Mouse (Mus musculus) hindbrain, embryonic 11.5 days (tissue): Measurements from ENCODE around the gene Lrrc10b. TPM values are rescaled to one million over a fixed set of nuclear protein-coding genes. Genes with fewer than 3 reads are reported as not detected.

Experiments
- polyA plus RNA-seq: library from polyadenylated mRNA; unstranded; fragments of >200 nt; fragmentation: Nextera tagmentation; extraction: Ambion mirVana; gene quantifications from 2 replicates; pipeline ENCODE4 v1.2.1, GENCODE M21; 2014

Lrrc10b gene
- polyA plus RNA-seq, 1 experiment from 2014 or later = 0.69 TPM

Other genes with a start within 250 kb of the Lrrc10b start
- gene Myrf, start 216.7 kb downstream of the Lrrc10b start, polyA plus RNA-seq = 1.3 and 1.6 TPM in 2 replicates
- gene Dagla, start 152.6 kb downstream of the Lrrc10b start, polyA plus RNA-seq = 1.5 and 1.8 TPM in 2 replicates
- gene Syt7, start 68.4 kb downstream of the Lrrc10b start, polyA plus RNA-seq = 2.1 and 2.4 TPM in 2 replicates
- gene Ppp1r32, start 25.5 kb upstream of the Lrrc10b start, polyA plus RNA-seq = 1.7 TPM in 2 replicates
- gene Cpsf7, start 67.8 kb upstream of the Lrrc10b start, polyA plus RNA-seq = 60.9 and 65.4 TPM in 2 replicates
- gene Sdhaf2, start 68.7 kb upstream of the Lrrc10b start, polyA plus RNA-seq = 60.9 and 62.6 TPM in 2 replicates
- gene Tmem216, start 98.8 kb upstream of the Lrrc10b start, polyA plus RNA-seq = 61.2 and 63.7 TPM in 2 replicates
- 12.5 and 17.0 TPM in 2 replicates for gene Cyb561a3, start 119.7 kb upstream of the Lrrc10b start, polyA plus RNA-seq
- gene Tmem138, start 119.9 kb upstream of the Lrrc10b start, polyA plus RNA-seq = 58.7 and 62.3 TPM in 2 replicates
- gene Ddb1, start 147.9 kb upstream of the Lrrc10b start, polyA plus RNA-seq = 303 and 389 TPM in 2 replicates
- gene Tkfc, start 148.2 kb upstream of the Lrrc10b start, polyA plus RNA-seq = 20.3 and 23.0 TPM in 2 replicates
- gene Vwce, start 176.7 kb upstream of the Lrrc10b start, polyA plus RNA-seq = 0.25 and 0.86 TPM in 2 replicates
- not detected in 2 replicates for gene Pga5, start 220.6 kb upstream of the Lrrc10b start, polyA plus RNA-seq
- gene Vps37c, start 231.3 kb upstream of the Lrrc10b start, polyA plus RNA-seq = 23.9 and 27.2 TPM in 2 replicates